Mouse (Mus musculus): ENCODE data around the gene Cckar. TPM values are rescaled to one million over a fixed set of nuclear protein-coding genes. Genes with fewer than 3 reads are reported as not detected.

Cckar gene
- total and polyA plus RNA-seq, 3 experiments = 0.52 to 0.90 (median 0.52) TPM

GRCm38 (mm10) chr5:53672352-53672751 is 35.2 kb downstream of the Cckar start:
- DNase-seq = peak; percentile 45

- DNase-seq = no peak
Observed at GRCm38 (mm10) chr5:53671507-53671906, 36.0 kb downstream of the Cckar start.

GRCm38 (mm10) chr5:53670321-53670938 is 37.1 kb downstream of the Cckar start:
- no peak for DNase-seq

- no peak for DNase-seq
Observed at GRCm38 (mm10) chr5:53668021-53668420, 39.5 kb downstream of the Cckar start.

GRCm38 (mm10) chr5:53663665-53664064 is 43.8 kb downstream of the Cckar start:
- DNase-seq = no peak

GRCm38 (mm10) chr5:53662413-53662812 is 45.1 kb downstream of the Cckar start:
- no peak for DNase-seq

GRCm38 (mm10) chr5:53661508-53661907 is 46.0 kb downstream of the Cckar start:
- DNase-seq = no peak

GRCm38 (mm10) chr5:53657925-53658324 is 49.6 kb downstream of the Cckar start:
- no peak for DNase-seq

GRCm38 (mm10) chr5:53656596-53656995 is 50.9 kb downstream of the Cckar start:
- no peak for DNase-seq

Other genes with a start within 250 kb of the Cckar start
- 10 to 100 TPM; 25.8 to 40.7 TPM for gene Rbpj, start 241.6 kb downstream of the Cckar start, total RNA-seq (2021)
- 7.0 and 7.9 TPM in 2 replicates for gene Rbpj, start 241.6 kb downstream of the Cckar start, polyA plus RNA-seq (2012; rRNA removed)
- gene Tbc1d19, start 101.9 kb upstream of the Cckar start, total RNA-seq (2021) = 10 to 100 TPM; 20.5 to 26.6 TPM
- gene Tbc1d19, start 101.9 kb upstream of the Cckar start, polyA plus RNA-seq (2012; rRNA removed) = 4.0 and 5.9 TPM in 2 replicates

Data from adrenal gland, adult 2 months (tissue).